Mouse (Mus musculus): ENCODE data around the gene Nfat5.

DNA sequence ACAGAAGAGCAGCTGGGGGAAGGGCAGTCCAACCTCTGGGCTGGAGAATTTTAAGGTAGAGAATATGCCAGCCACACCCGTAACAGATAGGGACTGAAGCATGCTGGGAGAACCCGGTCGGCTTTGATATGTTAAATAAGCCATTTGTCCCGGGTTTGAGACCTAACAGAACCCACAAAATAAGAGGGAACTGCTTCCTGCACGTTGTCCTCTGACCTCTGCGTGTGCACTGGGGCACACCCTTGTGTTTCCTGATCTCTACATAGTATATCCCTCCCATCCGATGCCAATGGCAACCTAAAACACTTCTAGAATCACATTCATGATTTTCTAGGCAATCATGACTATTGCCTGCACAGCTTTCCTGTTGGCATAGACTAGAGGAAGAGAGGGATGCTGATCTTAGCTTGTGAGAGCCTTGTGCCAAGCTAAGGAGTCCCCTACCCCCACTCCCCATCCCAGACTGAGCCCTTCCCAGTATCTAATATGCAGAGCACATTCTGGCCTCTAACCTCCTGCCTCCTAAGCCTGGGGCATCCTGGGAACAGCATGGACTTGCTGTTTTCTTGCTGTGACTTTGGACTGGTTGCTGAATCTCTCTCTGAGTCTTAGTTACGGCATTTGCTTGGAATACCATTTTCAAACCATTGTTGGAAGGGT, 31.1 kb upstream of the Nfat5 start:
- no peak for TF ChIP-seq CTCF (IDR thresholded peaks at IDR 0.05; ENCODE audit: borderline replicate concordance, insufficient read depth, low read length)
- no peak for TF ChIP-seq POLR2A (IDR thresholded peaks at IDR 0.05; ENCODE audit: low read depth, low read length)

Data from embryonic fibroblast, embryonic 13.5 days (primary cell).